Mouse (Mus musculus) left cerebral cortex, postnatal 14 days (tissue): ENCODE measurements at regions not wholly inside any gene's neighbourhood (a gene's known extent, or its start where the extent isn't known, plus 50 kb on each side); places are given as distances from the start of the nearest gene placed in this dataset.
A peak's percentile ranks its signal among the peaks of the same experiment; 100 is the strongest.

Source experiments
- DNase-seq, 2 experiments: peaks; one replicate each; pipeline ENCODE4 v3.0.0; 2021 to 2022; ENCODE audit warnings: low spot score in 2 of 2, mixed read lengths in 1 of 2
- intact Hi-C: fragments of 180-260 bp; cut with DNase I; formaldehyde crosslinking; loops from one replicate; pipeline ENCODE4 v1.15.1; 2025

GRCm38 (mm10) chr3:70957470-70957869, 950.1 kb downstream of the Otol1 start:
- intact Hi-C loops = no loop called here
- DNase-seq = no peak

GRCm38 (mm10) chr3:70962498-70962897, 955.1 kb downstream of the Otol1 start:
- intact Hi-C loops = no loop called here
- peak in 1 of 2 experiments; percentile 6 for DNase-seq

- intact Hi-C loops = no loop called here
- peak in 1 of 2 experiments; percentile 3 for DNase-seq
These were observed 969.5 kb downstream of the Otol1 start for GRCm38 (mm10) chr3:70976945-70977344.

- intact Hi-C loops = no loop called here
- DNase-seq = no peak
These were observed 983.5 kb downstream of the Otol1 start for GRCm38 (mm10) chr3:70990916-70991315.

GRCm38 (mm10) chr3:71003052-71003451, 995.6 kb downstream of the Otol1 start:
- intact Hi-C loops = no loop called here
- DNase-seq = no peak
